Mouse (Mus musculus) myocyte (in vitro differentiated cells): Measurements from ENCODE around the gene Rab8a.

Source experiments
- MAX ChIP-seq: IDR thresholded peaks from one replicate; pipeline ENCODE4 v1.6.1; 2011; ENCODE audit warnings: low read depth, mild to moderate bottlenecking, control low read depth
- MYOD1 ChIP-seq, 3 experiments: IDR thresholded peaks; one replicate each; pipeline ENCODE4 v1.6.1; 2011; ENCODE audit warnings: control low read depth in 2 of 3, low read depth in 2 of 3, mild to moderate bottlenecking in 2 of 3, moderate library complexity in 1 of 3; ENCODE audit not compliant: insufficient read length in 2 of 3, control insufficient read depth in 1 of 3
- MYOG ChIP-seq, 3 experiments: IDR thresholded peaks; one replicate each; pipeline ENCODE4 v1.6.1; 2011; ENCODE audit warnings: control low read depth in 2 of 3, low read depth in 2 of 3, mild to moderate bottlenecking in 2 of 3; ENCODE audit not compliant: insufficient read length in 2 of 3, control insufficient read depth in 1 of 3, insufficient read depth in 1 of 3
- POLR2A ChIP-seq: IDR thresholded peaks from one replicate; pipeline ENCODE4 v1.6.1; 2011; ENCODE audit warnings: low read depth, mild to moderate bottlenecking, control low read depth, moderate library complexity; ENCODE audit not compliant: insufficient read length
- POLR2AphosphoS2 ChIP-seq: IDR thresholded peaks from one replicate; pipeline ENCODE4 v1.6.1; 2011; ENCODE audit warnings: low read depth, control low read depth; ENCODE audit not compliant: insufficient read length
- TCF12 ChIP-seq: IDR thresholded peaks from one replicate; pipeline ENCODE4 v1.6.1; 2011; ENCODE audit warnings: mild to moderate bottlenecking, control low read depth; ENCODE audit not compliant: poor library complexity, insufficient read depth, severe bottlenecking
- TCF3 ChIP-seq: IDR thresholded peaks from one replicate; pipeline ENCODE4 v1.6.1; 2011; ENCODE audit warnings: low read depth, control low read depth; ENCODE audit not compliant: insufficient read length

GRCm38 (mm10) chr8:72115202-72115601 is 45.8 kb upstream of the Rab8a start:
- TF ChIP-seq POLR2A (no peak), MAX (no peak), MYOG (IDR thresholded peaks at IDR 0.05; ENCODE audit: control insufficient read depth in 1 of 3, insufficient read depth in 1 of 3, insufficient read length in 2 of 3, low read depth in 2 of 3) (no peak), MYOD1 (IDR thresholded peaks at IDR 0.05; ENCODE audit: control insufficient read depth in 1 of 3, insufficient read length in 2 of 3, low read depth in 2 of 3) (no peak), POLR2AphosphoS2 (no peak), TCF3 (no peak), TCF12 (no peak)
